In the genomic region with DNA sequence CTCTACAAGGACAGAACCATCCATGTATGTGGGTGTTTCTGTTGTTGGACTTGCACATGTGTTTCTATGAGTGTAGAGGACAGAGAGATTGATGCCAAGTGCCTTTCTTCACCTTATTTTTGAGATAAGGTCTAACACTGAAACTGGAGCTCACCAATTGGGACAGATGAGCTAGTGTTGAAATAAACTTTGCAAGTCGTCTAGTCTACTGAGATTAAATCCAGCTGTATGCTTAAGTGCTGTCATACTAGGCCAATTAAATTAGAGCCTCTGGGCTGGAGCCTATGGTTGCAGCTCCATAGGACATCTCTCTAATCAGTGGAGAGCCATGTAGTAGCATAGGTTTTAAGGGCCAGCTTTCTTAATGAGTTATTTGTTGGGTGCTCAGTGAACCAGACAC, we compare ENCODE assay signal across 28 mouse cellular contexts.
DNase-seq lines count a peak whose midpoint lies in the region; ATAC-seq and TF ChIP-seq lines count a peak whose summit lies in the region.
"Had no signal": no experiment of that assay in that cellular context is flagged by ENCODE, and none has a peak within 500 bp of the region (broad histone marks: within the 10 kb centered on the region; RNA-seq: fewer than 3 reads in every experiment).

No protein-coding gene starts in this region.

- 25% methylated on average over 1 of the region's 1 CpGs for WGBS in heart, embryonic 12.5 days
- 12% methylated on average over 1 of the region's 1 CpGs for WGBS in heart, postnatal 0 days
- WGBS in kidney, postnatal 0 days = 11% methylated on average over 1 of the region's 1 CpGs
- 40% methylated on average over 1 of the region's 1 CpGs for WGBS in lung, postnatal 0 days

- no peak overlapping the region for H3K4me3 ChIP-seq in heart, embryonic 12.5 days
- no peak overlapping the region for H3K4me3 ChIP-seq in heart, postnatal 0 days (ENCODE audit: low read depth, low read length)
- H3K4me3 ChIP-seq in kidney, postnatal 0 days (replicated peaks; ENCODE audit: low read depth, low read length) = no peak overlapping the region
- no peak overlapping the region for H3K4me3 ChIP-seq in lung, postnatal 0 days (ENCODE audit: low read depth, low read length)
- H3K4me3 ChIP-seq: embryonic facial prominence, embryonic 12.5 days; embryonic facial prominence, embryonic 15.5 days; gastrocnemius, adult 2 months; heart, embryonic 10.5 days; heart, embryonic 15.5 days; hindbrain, embryonic 10.5 days; hindbrain, embryonic 13.5 days; intestine, embryonic 15.5 days had no signal

- no peak overlapping the region for H3K4me2 ChIP-seq in heart, embryonic 12.5 days
- no peak overlapping the region for H3K4me2 ChIP-seq in heart, postnatal 0 days (ENCODE audit: low read depth, low read length)
- no peak overlapping the region for H3K4me2 ChIP-seq in kidney, postnatal 0 days (ENCODE audit: low read length)
- no peak overlapping the region for H3K4me2 ChIP-seq in lung, postnatal 0 days (replicated peaks; ENCODE audit: low read depth, low read length)
- H3K4me2 ChIP-seq: embryonic facial prominence, embryonic 12.5 days; embryonic facial prominence, embryonic 15.5 days; heart, embryonic 15.5 days; hindbrain, embryonic 13.5 days; intestine, embryonic 15.5 days had no signal

- peak; percentile 78 for DNase-seq in heart, adult 11 months
- DNase-seq in heart, postnatal 0 days (ENCODE audit: low spot score) = no peak
- DNase-seq in heart, postnatal 25 days (ENCODE audit: low spot score) = no peak
- DNase-seq in kidney, postnatal 0 days (ENCODE audit: low spot score) = peak; percentile 12
- DNase-seq in kidney, adult 11 months = no peak
- peak; percentile 67 for DNase-seq in lung, postnatal 0 days (ENCODE audit: low spot score)
- no peak for DNase-seq in lung, postnatal 10 days
- DNase-seq: adrenal gland, adult 2 months; adrenal gland, postnatal 14 days; cerebellum, adult 11 months; cerebellum, adult 2 months; cerebellum, adult 9-11 months; cerebellum, postnatal 25 days; forebrain, postnatal 0 days; gastrocnemius, adult 2 months; gastrocnemius, postnatal 14 days; heart, postnatal 36 days had no signal

- TF ChIP-seq EP300 in heart, postnatal 0 days (IDR thresholded peaks at IDR 0.05; ENCODE audit: low read depth) = no peak
- no peak for TF ChIP-seq EP300 in lung, postnatal 0 days (IDR thresholded peaks at IDR 0.05)

- H3K27ac ChIP-seq in heart, embryonic 12.5 days (ENCODE audit: poor library complexity, severe bottlenecking) = no peak overlapping the region
- H3K27ac ChIP-seq in heart, postnatal 0 days (ENCODE audit: low read depth) = no peak overlapping the region
- no peak overlapping the region for H3K27ac ChIP-seq in kidney, postnatal 0 days
- H3K27ac ChIP-seq in lung, postnatal 0 days (ENCODE audit: low read length) = no peak overlapping the region
- H3K27ac ChIP-seq: embryonic facial prominence, embryonic 12.5 days; embryonic facial prominence, embryonic 15.5 days; heart, embryonic 10.5 days; heart, embryonic 15.5 days; hindbrain, embryonic 10.5 days; hindbrain, embryonic 13.5 days; intestine, embryonic 15.5 days had no signal

- no peaks in the 10 kb centered on the region for H3K36me3 ChIP-seq in heart, embryonic 12.5 days
- no peaks in the 10 kb centered on the region for H3K36me3 ChIP-seq in heart, postnatal 0 days (replicated peaks; ENCODE audit: control insufficient read depth, insufficient read depth, low read length)
- no peaks in the 10 kb centered on the region for H3K36me3 ChIP-seq in kidney, postnatal 0 days (ENCODE audit: insufficient read depth, low read length)
- no peaks in the 10 kb centered on the region for H3K36me3 ChIP-seq in lung, postnatal 0 days (ENCODE audit: insufficient read depth, low read length)
- H3K36me3 ChIP-seq: embryonic facial prominence, embryonic 12.5 days; embryonic facial prominence, embryonic 15.5 days; heart, embryonic 10.5 days; heart, embryonic 15.5 days; hindbrain, embryonic 10.5 days; hindbrain, embryonic 13.5 days; intestine, embryonic 15.5 days had no signal

- ATAC-seq in heart, embryonic 12.5 days (ENCODE audit: insufficient number of reproducible peaks, low FRiP score) = no peak
- peak; percentile 62 for ATAC-seq in heart, postnatal 0 days (ENCODE audit: insufficient read depth, low read depth)
- no peak for ATAC-seq in kidney, postnatal 0 days (replicated peaks; ENCODE audit: low FRiP score, low read depth)
- peak; percentile 74 for ATAC-seq in lung, postnatal 0 days
- ATAC-seq: forebrain, embryonic 14.5 days; forebrain, postnatal 0 days; hindbrain, embryonic 16.5 days; intestine, embryonic 15.5 days; Patski had no signal

- TF ChIP-seq CTCF in heart, postnatal 0 days (IDR thresholded peaks at IDR 0.05; ENCODE audit: low read depth) = no peak
- TF ChIP-seq CTCF in kidney, postnatal 0 days (IDR thresholded peaks at IDR 0.05; ENCODE audit: low read depth) = no peak
- TF ChIP-seq CTCF in lung, postnatal 0 days (IDR thresholded peaks at IDR 0.05) = no peak

- no peaks in the 10 kb centered on the region for H3K9me3 ChIP-seq in heart, embryonic 12.5 days (replicated peaks)
- no peaks in the 10 kb centered on the region for H3K9me3 ChIP-seq in heart, postnatal 0 days (replicated peaks; ENCODE audit: control insufficient read depth, low read length)
- H3K9me3 ChIP-seq in kidney, postnatal 0 days (replicated peaks; ENCODE audit: low read length) = no peaks in the 10 kb centered on the region
- H3K9me3 ChIP-seq in lung, postnatal 0 days (ENCODE audit: low read length) = no peaks in the 10 kb centered on the region
- H3K9me3 ChIP-seq: embryonic facial prominence, embryonic 12.5 days; embryonic facial prominence, embryonic 15.5 days; heart, embryonic 10.5 days; heart, embryonic 15.5 days; hindbrain, embryonic 10.5 days; hindbrain, embryonic 13.5 days; intestine, embryonic 15.5 days had no signal

- no peak overlapping the region for H3K9ac ChIP-seq in heart, embryonic 12.5 days
- no peak overlapping the region for H3K9ac ChIP-seq in heart, postnatal 0 days (replicated peaks; ENCODE audit: low read depth, low read length)
- no peak overlapping the region for H3K9ac ChIP-seq in kidney, postnatal 0 days (ENCODE audit: low read depth, low read length)
- H3K9ac ChIP-seq in lung, postnatal 0 days (replicated peaks; ENCODE audit: low read depth) = no peak overlapping the region
- H3K9ac ChIP-seq: embryonic facial prominence, embryonic 12.5 days; embryonic facial prominence, embryonic 15.5 days; forebrain, postnatal 0 days; heart, embryonic 15.5 days; hindbrain, embryonic 13.5 days; intestine, embryonic 15.5 days had no signal

- peaks cover 13% of the 10 kb centered on the region for H3K4me1 ChIP-seq in heart, embryonic 12.5 days (replicated peaks)
- H3K4me1 ChIP-seq in heart, postnatal 0 days (ENCODE audit: control insufficient read depth, insufficient read depth) = peaks cover 22% of the 10 kb centered on the region
- H3K4me1 ChIP-seq in kidney, postnatal 0 days (replicated peaks; ENCODE audit: insufficient read depth, low read length) = 0 out of 2 replicates have a peak, but pooled peaks cover 8% of the 10 kb centered on the region
- peaks cover 5% of the 10 kb centered on the region; the same call in 1 of the 2 replicates for H3K4me1 ChIP-seq in lung, postnatal 0 days (ENCODE audit: insufficient read depth, low read depth, low read length)
- H3K4me1 ChIP-seq: intestine, embryonic 15.5 days had no signal

- no peaks in the 10 kb centered on the region for H3K27me3 ChIP-seq in heart, embryonic 12.5 days (replicated peaks)
- no peaks in the 10 kb centered on the region for H3K27me3 ChIP-seq in heart, postnatal 0 days (ENCODE audit: control insufficient read depth, insufficient read depth, low read length)
- no peaks in the 10 kb centered on the region for H3K27me3 ChIP-seq in kidney, postnatal 0 days (ENCODE audit: insufficient read depth, low read length)
- no peaks in the 10 kb centered on the region for H3K27me3 ChIP-seq in lung, postnatal 0 days (replicated peaks; ENCODE audit: insufficient read depth, low read length)
- H3K27me3 ChIP-seq: embryonic facial prominence, embryonic 12.5 days; embryonic facial prominence, embryonic 15.5 days; heart, embryonic 15.5 days; hindbrain, embryonic 13.5 days; intestine, embryonic 15.5 days; Patski had no signal

- intact Hi-C loops in heart, postnatal 25 days (cut with DNase I) = no loop called here

Comparison
In these comparisons a context has a peak if more than half of its experiments do, and no peak if none do; other contexts are left out.
1. DNase-seq: peak in heart, adult 11 months (single experiment), kidney, postnatal 0 days (single experiment) and lung, postnatal 0 days (single experiment); none in heart, postnatal 0 days (single experiment), heart, postnatal 25 days (single experiment), kidney, adult 11 months (single experiment) and lung, postnatal 10 days (single experiment).
2. ATAC-seq: peak in heart, postnatal 0 days (single experiment) and lung, postnatal 0 days (single experiment); none in heart, embryonic 12.5 days (single experiment) and kidney, postnatal 0 days (single experiment).